Mouse (Mus musculus) right cerebral cortex, postnatal 36 days (tissue): ENCODE data around the gene Mslnl.

ENCODE experiments used
- DNase-seq, 2 experiments: peaks; one replicate each; pipeline ENCODE4 v3.0.0; 2022; ENCODE audit warnings: low spot score in 2 of 2, mixed read lengths in 1 of 2

Gene Mslnl

GRCm38 (mm10) chr17:25744311-25744710, 8.5 kb downstream of the Mslnl start:
- no peak for DNase-seq

- DNase-seq = no peak
These were observed 12.4 kb downstream of the Mslnl start for GRCm38 (mm10) chr17:25748238-25748637.

- DNase-seq = no peak
These were observed 13.5 kb downstream of the Mslnl start for GRCm38 (mm10) chr17:25749314-25749713.

GRCm38 (mm10) chr17:25751446-25751845, 15.6 kb downstream of the Mslnl start:
- no peak for DNase-seq

GRCm38 (mm10) chr17:25754241-25754640, 18.4 kb downstream of the Mslnl start, which contains the start of gene Msln:
Gene Msln (minus strand): TSS chr17:25754378.
- no peak for DNase-seq

GRCm38 (mm10) chr17:25755086-25755485, 19.2 kb downstream of the Mslnl start:
- DNase-seq = no peak

GRCm38 (mm10) chr17:25755627-25756377, 20.0 kb downstream of the Mslnl start:
- no peak for DNase-seq

- DNase-seq = no peak
These were observed 20.8 kb downstream of the Mslnl start for GRCm38 (mm10) chr17:25756378-25757242.

GRCm38 (mm10) chr17:25757691-25758090, 21.8 kb downstream of the Mslnl start:
- no peak for DNase-seq

- peak in 1 of 2 experiments; percentile 47 for DNase-seq
These were observed 24.3 kb downstream of the Mslnl start for GRCm38 (mm10) chr17:25760148-25760547.

GRCm38 (mm10) chr17:25761561-25761970, 25.7 kb downstream of the Mslnl start:
- no peak for DNase-seq

- no peak for DNase-seq
These were observed 26.7 kb downstream of the Mslnl start for GRCm38 (mm10) chr17:25762591-25762990.

- DNase-seq = no peak
These were observed 30.0 kb downstream of the Mslnl start for GRCm38 (mm10) chr17:25765886-25766285.

GRCm38 (mm10) chr17:25769331-25769730, 33.5 kb downstream of the Mslnl start:
- no peak for DNase-seq

GRCm38 (mm10) chr17:25773549-25774120, 37.8 kb downstream of the Mslnl start, which contains the start of gene Narfl:
Gene Narfl (plus strand): TSS chr17:25773776.
- DNase-seq = peak; percentile 96

GRCm38 (mm10) chr17:25775318-25776062, 39.6 kb downstream of the Mslnl start:
- no peak for DNase-seq

GRCm38 (mm10) chr17:25777948-25778347, 42.1 kb downstream of the Mslnl start:
- DNase-seq = no peak

GRCm38 (mm10) chr17:25781339-25781738, 45.5 kb downstream of the Mslnl start:
- DNase-seq = no peak

GRCm38 (mm10) chr17:25783086-25783485, 47.2 kb downstream of the Mslnl start:
- DNase-seq = no peak

- no peak for DNase-seq
These were observed 48.2 kb downstream of the Mslnl start for GRCm38 (mm10) chr17:25783861-25784574.

- DNase-seq = peak; percentile 93 to 94
These were observed 49.5 kb downstream of the Mslnl start, which contains the start of gene Haghl for GRCm38 (mm10) chr17:25785281-25785745. Gene Haghl (minus strand): TSS chr17:25785673.
